Mouse (Mus musculus) forebrain, embryonic 14.5 days (tissue): ENCODE measurements around the gene Iqcn. TPM values are rescaled to one million over a fixed set of nuclear protein-coding genes. Genes with fewer than 3 reads are reported as not detected.

Experiments
- ATAC-seq: fragments of 200-750 bp; cut with Nextera tagmentation; 2 replicates; pipeline ENCODE4 v1.8.0; 2017; ENCODE audit warnings: mild to moderate bottlenecking, moderate library complexity
- DNase-seq: peaks from one replicate; pipeline ENCODE4 v3.0.0-alpha.2; 2015; ENCODE audit warnings: low spot score
- H3K27ac ChIP-seq: fragments of 300-500 bp; sonication (generic); 2 replicates; pipeline ENCODE4 v1.5.1; 2014; ENCODE audit warnings: low read depth, mild to moderate bottlenecking, control low read depth, low read length, moderate library complexity
- H3K27me3 ChIP-seq: fragments of 300-500 bp; sonication (generic); replicated peaks from 2 replicates; pipeline ENCODE4 v1.6.1; 2014; ENCODE audit warnings: low read length, control low read depth, mixed read lengths; ENCODE audit not compliant: control insufficient read depth, insufficient read depth
- H3K36me3 ChIP-seq: fragments of 300-500 bp; sonication (generic); 2 replicates; pipeline ENCODE4 v1.6.1; 2014; ENCODE audit warnings: low read length, control low read depth; ENCODE audit not compliant: control insufficient read depth, insufficient read depth
- H3K4me1 ChIP-seq: fragments of 300-500 bp; sonication (generic); 2 replicates; pipeline ENCODE4 v1.6.1; 2014; ENCODE audit warnings: antibody characterized with exemption, low read length, control low read depth; ENCODE audit not compliant: control insufficient read depth, insufficient read depth
- H3K4me2 ChIP-seq: fragments of 300-500 bp; sonication (generic); 2 replicates; pipeline ENCODE4 v1.6.1; 2014; ENCODE audit warnings: mild to moderate bottlenecking, control low read depth, low read length
- H3K4me3 ChIP-seq: fragments of 300-500 bp; sonication (generic); 2 replicates; pipeline ENCODE4 v1.5.1; 2014; ENCODE audit warnings: low read depth, low read length, control low read depth
- H3K9ac ChIP-seq: fragments of 300-500 bp; sonication (generic); 2 replicates; pipeline ENCODE4 v1.6.1; 2014; ENCODE audit warnings: mild to moderate bottlenecking, low read length, control low read depth, moderate library complexity
- H3K9me3 ChIP-seq: fragments of 300-500 bp; sonication (generic); replicated peaks from 2 replicates; pipeline ENCODE4 v1.6.1; 2016; ENCODE audit warnings: low read length, control low read depth, mixed read lengths; ENCODE audit not compliant: control insufficient read depth
- WGBS: fragments of 180-500 bp; shearing (Covaris S2); extraction: QIAGEN DNeasy Blood & Tissue Kit; methylation state at CpG from one replicate; pipeline ENCODE4 v1.1.7; 2014; 5-methylcytosine and 5-hydroxymethylcytosine counted together
- polyA plus RNA-seq: library from polyadenylated mRNA; unstranded; fragments of >200 nt; fragmentation: Nextera tagmentation; extraction: Ambion mirVana; gene quantifications from 2 replicates; pipeline ENCODE4 v1.2.1, GENCODE M21; 2014

The Iqcn gene
- polyA plus RNA-seq, 1 experiment from 2014 or later: 0.10 TPM

GRCm38 (mm10) chr8:70742981-70743655, 39.9 kb downstream of the Iqcn start:
- H3K4me2 ChIP-seq: peak overlapping the region; percentile 48
- 2% methylated on average over 38 of the region's 38 CpGs for WGBS
- DNase-seq (no peak), ATAC-seq (no peak; the same call in 1 of the 2 replicates)
- no peak overlapping the region for H3K27ac ChIP-seq
- peaks cover 3% of the 10 kb centered on the region; the same call in 1 of the 2 replicates for H3K4me1 ChIP-seq
- H3K4me3 ChIP-seq: peak overlapping the region; percentile 8; the same call in 1 of the 2 replicates
- no peaks in the 10 kb centered on the region for H3K9me3 ChIP-seq
- H3K36me3 ChIP-seq: no peaks in the 10 kb centered on the region
- peaks cover 49% of the 10 kb centered on the region for H3K27me3 ChIP-seq
- peak overlapping the region; percentile 41; the same call in 1 of the 2 replicates for H3K9ac ChIP-seq

- Histone ChIP-seq H3K9ac (peak overlapping the region; percentile 41; the same call in 1 of the 2 replicates), H3K36me3 (no peaks in the 10 kb centered on the region), H3K4me1 (peaks cover 3% of the 10 kb centered on the region; the same call in 1 of the 2 replicates), H3K27ac (no peak overlapping the region), H3K9me3 (no peaks in the 10 kb centered on the region), H3K4me2 (peak overlapping the region; percentile 48), H3K4me3 (peak overlapping the region; percentile 21), H3K27me3 (peaks cover 49% of the 10 kb centered on the region)
- 0 out of 2 replicates have a peak, but pooled peaks have one; percentile 33 for ATAC-seq
- DNase-seq: peak; percentile 72
- 4% methylated on average over 48 of the region's 48 CpGs for WGBS
Observed at GRCm38 (mm10) chr8:70743656-70744590, 40.7 kb downstream of the Iqcn start.

GRCm38 (mm10) chr8:70744806-70745205, 41.5 kb downstream of the Iqcn start:
- Histone ChIP-seq H3K36me3 (no peaks in the 10 kb centered on the region), H3K9me3 (no peaks in the 10 kb centered on the region), H3K4me1 (peaks cover 3% of the 10 kb centered on the region; the same call in 1 of the 2 replicates), H3K27me3 (peaks cover 49% of the 10 kb centered on the region), H3K4me3 (no peak overlapping the region), H3K4me2 (no peak overlapping the region), H3K9ac (no peak overlapping the region), H3K27ac (no peak overlapping the region)
- no peak for ATAC-seq
- 59% methylated on average over 11 of the region's 11 CpGs for WGBS
- DNase-seq: no peak

GRCm38 (mm10) chr8:70745691-70746220, 42.5 kb downstream of the Iqcn start:
- no peaks in the 10 kb centered on the region for H3K36me3 ChIP-seq
- H3K9ac ChIP-seq: no peak overlapping the region
- peaks cover 49% of the 10 kb centered on the region for H3K27me3 ChIP-seq
- DNase-seq (no peak), ATAC-seq (no peak)
- H3K4me2 ChIP-seq: no peak overlapping the region
- H3K9me3 ChIP-seq: no peaks in the 10 kb centered on the region
- WGBS: 60% methylated on average over 19 of the region's 19 CpGs
- no peak overlapping the region for H3K27ac ChIP-seq
- peaks cover 3% of the 10 kb centered on the region; the same call in 1 of the 2 replicates for H3K4me1 ChIP-seq
- H3K4me3 ChIP-seq: no peak overlapping the region

- Histone ChIP-seq H3K9ac (no peak overlapping the region), H3K4me2 (no peak overlapping the region), H3K4me3 (no peak overlapping the region), H3K27me3 (peaks cover 48% of the 10 kb centered on the region), H3K27ac (no peak overlapping the region), H3K36me3 (no peaks in the 10 kb centered on the region), H3K4me1 (peaks cover 3% of the 10 kb centered on the region; the same call in 1 of the 2 replicates), H3K9me3 (no peaks in the 10 kb centered on the region)
- no peak for ATAC-seq
- DNase-seq: no peak
- WGBS: 78% methylated on average over 9 of the region's 9 CpGs
Observed at GRCm38 (mm10) chr8:70746676-70747075, 43.4 kb downstream of the Iqcn start.

GRCm38 (mm10) chr8:70747211-70747890, 44.1 kb downstream of the Iqcn start:
- no peak overlapping the region for H3K4me3 ChIP-seq
- H3K9me3 ChIP-seq: no peaks in the 10 kb centered on the region
- no peak for ATAC-seq
- H3K4me1 ChIP-seq: peaks cover 3% of the 10 kb centered on the region; the same call in 1 of the 2 replicates
- 85% methylated on average over 18 of the region's 18 CpGs for WGBS
- H3K27me3 ChIP-seq: peaks cover 42% of the 10 kb centered on the region
- no peak for DNase-seq
- H3K4me2 ChIP-seq: no peak overlapping the region
- no peak overlapping the region for H3K27ac ChIP-seq
- no peaks in the 10 kb centered on the region for H3K36me3 ChIP-seq
- H3K9ac ChIP-seq: no peak overlapping the region

- no peaks in the 10 kb centered on the region for H3K4me1 ChIP-seq
- 89% methylated on average over 23 of the region's 23 CpGs for WGBS
- peaks cover 30% of the 10 kb centered on the region for H3K27me3 ChIP-seq
- H3K4me2 ChIP-seq: no peak overlapping the region
- H3K9me3 ChIP-seq: no peaks in the 10 kb centered on the region
- H3K27ac ChIP-seq: no peak overlapping the region
- DNase-seq (no peak), ATAC-seq (no peak)
- no peak overlapping the region for H3K4me3 ChIP-seq
- no peaks in the 10 kb centered on the region for H3K36me3 ChIP-seq
- no peak overlapping the region for H3K9ac ChIP-seq
Observed at GRCm38 (mm10) chr8:70748246-70749096, 45.2 kb downstream of the Iqcn start.
